22 mouse cellular contexts compared by ENCODE assay signal in genomic region chr7:129027116-129027515, GRCm38 (mm10).
DNase-seq lines count a peak whose midpoint lies in the region; ATAC-seq and TF ChIP-seq lines count a peak whose summit lies in the region.
"Had no signal": no experiment of that assay in that cellular context is flagged by ENCODE, and none has a peak within 500 bp of the region (broad histone marks: within the 10 kb centered on the region; RNA-seq: fewer than 3 reads in every experiment).

No protein-coding gene starts in this region.

- H3K4me3 ChIP-seq in embryonic facial prominence, embryonic 14.5 days (ENCODE audit: low read depth, low read length), result no peak overlapping the region
- H3K4me3 ChIP-seq in embryonic facial prominence, embryonic 10.5 days, result no peak overlapping the region
- H3K4me3 ChIP-seq in midbrain, embryonic 11.5 days (ENCODE audit: low read depth, low read length), result no peak overlapping the region
- H3K4me3 ChIP-seq in midbrain, embryonic 15.5 days, result no peak overlapping the region
- H3K4me3 ChIP-seq in stomach, postnatal 0 days (ENCODE audit: low read depth, low read length), result no peak overlapping the region
- H3K4me3 ChIP-seq: embryonic facial prominence, embryonic 12.5 days; embryonic facial prominence, embryonic 15.5 days; erythroblast, embryonic 14.5 days; forebrain, embryonic 10.5 days; forebrain, embryonic 12.5 days had no signal

- TF ChIP-seq CTCF in stomach, postnatal 0 days (IDR thresholded peaks at IDR 0.05; ENCODE audit: low read depth), result no peak

- no peak for ATAC-seq in embryonic facial prominence, embryonic 14.5 days (ENCODE audit: low read depth)
- no peak for ATAC-seq in midbrain, embryonic 11.5 days (ENCODE audit: low FRiP score)
- no peak for ATAC-seq in midbrain, embryonic 15.5 days (replicated peaks)
- peak; percentile 60; the same call in 1 of the 2 replicates for ATAC-seq in stomach, postnatal 0 days (ENCODE audit: low FRiP score, low TSS enrichment)
- ATAC-seq: forebrain, embryonic 14.5 days; forebrain, embryonic 16.5 days had no signal

- TF ChIP-seq EP300 in stomach, postnatal 0 days (optimal IDR thresholded peaks at IDR 0.05), result no peak

- no peaks in the 10 kb centered on the region for H3K36me3 ChIP-seq in embryonic facial prominence, embryonic 14.5 days (ENCODE audit: control insufficient read depth, insufficient read depth, low read length)
- H3K36me3 ChIP-seq in embryonic facial prominence, embryonic 10.5 days (replicated peaks), result no peaks in the 10 kb centered on the region
- no peaks in the 10 kb centered on the region for H3K36me3 ChIP-seq in midbrain, embryonic 11.5 days (ENCODE audit: control insufficient read depth, insufficient read depth, low read length)
- H3K36me3 ChIP-seq in midbrain, embryonic 15.5 days (replicated peaks), result no peaks in the 10 kb centered on the region
- H3K36me3 ChIP-seq in stomach, postnatal 0 days (ENCODE audit: control insufficient read depth, insufficient read depth, low read length), result no peaks in the 10 kb centered on the region
- H3K36me3 ChIP-seq: embryonic facial prominence, embryonic 12.5 days; embryonic facial prominence, embryonic 15.5 days; forebrain, embryonic 10.5 days; forebrain, embryonic 12.5 days had no signal

- no peak overlapping the region for H3K9ac ChIP-seq in embryonic facial prominence, embryonic 14.5 days (ENCODE audit: low read depth, low read length)
- no peak overlapping the region for H3K9ac ChIP-seq in midbrain, embryonic 11.5 days (ENCODE audit: low read length)
- no peak overlapping the region for H3K9ac ChIP-seq in midbrain, embryonic 15.5 days
- no peak overlapping the region for H3K9ac ChIP-seq in stomach, postnatal 0 days (ENCODE audit: low read length)
- H3K9ac ChIP-seq: embryonic facial prominence, embryonic 12.5 days; embryonic facial prominence, embryonic 15.5 days; forebrain, embryonic 12.5 days had no signal

- H3K4me1 ChIP-seq in embryonic facial prominence, embryonic 14.5 days (ENCODE audit: control insufficient read depth, insufficient read depth, low read length), result no peaks in the 10 kb centered on the region
- no peaks in the 10 kb centered on the region for H3K4me1 ChIP-seq in embryonic facial prominence, embryonic 10.5 days
- no peaks in the 10 kb centered on the region for H3K4me1 ChIP-seq in midbrain, embryonic 11.5 days (ENCODE audit: control insufficient read depth, insufficient read depth, low read length)
- H3K4me1 ChIP-seq in midbrain, embryonic 15.5 days, result no peaks in the 10 kb centered on the region
- H3K4me1 ChIP-seq in stomach, postnatal 0 days (replicated peaks; ENCODE audit: control insufficient read depth, insufficient read depth), result no peaks in the 10 kb centered on the region
- H3K4me1 ChIP-seq: embryonic facial prominence, embryonic 12.5 days; embryonic facial prominence, embryonic 15.5 days; forebrain, embryonic 10.5 days; forebrain, embryonic 12.5 days had no signal

- no peak overlapping the region for H3K27ac ChIP-seq in embryonic facial prominence, embryonic 14.5 days (replicated peaks; ENCODE audit: low read depth, low read length)
- H3K27ac ChIP-seq in embryonic facial prominence, embryonic 10.5 days (replicated peaks), result no peak overlapping the region
- no peak overlapping the region for H3K27ac ChIP-seq in midbrain, embryonic 11.5 days (ENCODE audit: low read depth, low read length)
- H3K27ac ChIP-seq in midbrain, embryonic 15.5 days, result no peak overlapping the region
- no peak overlapping the region for H3K27ac ChIP-seq in stomach, postnatal 0 days (replicated peaks)
- H3K27ac ChIP-seq: embryonic facial prominence, embryonic 12.5 days; embryonic facial prominence, embryonic 15.5 days; forebrain, embryonic 10.5 days; forebrain, embryonic 12.5 days had no signal

- H3K4me2 ChIP-seq in embryonic facial prominence, embryonic 14.5 days (ENCODE audit: low read depth, low read length), result no peak overlapping the region
- no peak overlapping the region for H3K4me2 ChIP-seq in midbrain, embryonic 11.5 days
- H3K4me2 ChIP-seq in midbrain, embryonic 15.5 days, result no peak overlapping the region
- H3K4me2 ChIP-seq in stomach, postnatal 0 days (replicated peaks; ENCODE audit: low read depth), result no peak overlapping the region
- H3K4me2 ChIP-seq: embryonic facial prominence, embryonic 12.5 days; embryonic facial prominence, embryonic 15.5 days; forebrain, embryonic 12.5 days had no signal

- 80% methylated on average over 2 of the region's 2 CpGs for WGBS in embryonic facial prominence, embryonic 14.5 days
- 79% methylated on average over 2 of the region's 2 CpGs for WGBS in embryonic facial prominence, embryonic 10.5 days
- WGBS in midbrain, embryonic 11.5 days, result 90% methylated on average over 2 of the region's 2 CpGs
- 91% methylated on average over 2 of the region's 2 CpGs for WGBS in midbrain, embryonic 15.5 days
- 37% methylated on average over 2 of the region's 2 CpGs for WGBS in stomach, postnatal 0 days

- H3K27me3 ChIP-seq in embryonic facial prominence, embryonic 14.5 days (replicated peaks; ENCODE audit: control insufficient read depth, insufficient read depth, low read length), result no peaks in the 10 kb centered on the region
- no peaks in the 10 kb centered on the region for H3K27me3 ChIP-seq in embryonic facial prominence, embryonic 10.5 days (replicated peaks; ENCODE audit: low read depth, poor library complexity, severe bottlenecking)
- H3K27me3 ChIP-seq in midbrain, embryonic 11.5 days (ENCODE audit: control insufficient read depth, insufficient read depth, low read length), result no peaks in the 10 kb centered on the region
- H3K27me3 ChIP-seq in midbrain, embryonic 15.5 days (replicated peaks), result no peaks in the 10 kb centered on the region
- no peaks in the 10 kb centered on the region for H3K27me3 ChIP-seq in stomach, postnatal 0 days (ENCODE audit: control insufficient read depth, insufficient read depth, low read length)
- H3K27me3 ChIP-seq: embryonic facial prominence, embryonic 12.5 days; embryonic facial prominence, embryonic 15.5 days; forebrain, embryonic 12.5 days had no signal

- H3K9me3 ChIP-seq in embryonic facial prominence, embryonic 14.5 days (ENCODE audit: control insufficient read depth, low read length), result no peaks in the 10 kb centered on the region
- no peaks in the 10 kb centered on the region for H3K9me3 ChIP-seq in embryonic facial prominence, embryonic 10.5 days
- H3K9me3 ChIP-seq in midbrain, embryonic 11.5 days (ENCODE audit: control insufficient read depth, low read length), result no peaks in the 10 kb centered on the region
- no peaks in the 10 kb centered on the region for H3K9me3 ChIP-seq in midbrain, embryonic 15.5 days
- no peaks in the 10 kb centered on the region for H3K9me3 ChIP-seq in stomach, postnatal 0 days (ENCODE audit: control insufficient read depth, low read length)
- H3K9me3 ChIP-seq: embryonic facial prominence, embryonic 12.5 days; embryonic facial prominence, embryonic 15.5 days; forebrain, embryonic 10.5 days; forebrain, embryonic 12.5 days had no signal

- peak; percentile 23 for DNase-seq in embryonic facial prominence, embryonic 14.5 days (ENCODE audit: low spot score)
- DNase-seq in embryonic facial prominence, embryonic 10.5 days (ENCODE audit: low spot score), result no peak
- DNase-seq in midbrain, embryonic 11.5 days (ENCODE audit: low spot score, missing footprints), result peak; percentile 47
- DNase-seq in stomach, postnatal 0 days (ENCODE audit: low spot score), result no peak
- DNase-seq in thymus, postnatal 25 days, result no peak
- DNase-seq: adrenal gland, adult 8-10 months; adrenal gland, postnatal 25 days; cerebellum, adult 11 months; cerebellum, adult 18-20 months; cerebellum, adult 8-10 months; cerebellum, adult 9-11 months; cerebellum, postnatal 14 days; cerebellum, postnatal 36 days; embryo, embryonic 11 days had no signal

Comparison
In these comparisons a context has a peak if more than half of its experiments do, and no peak if none do; other contexts are left out.
1. DNase-seq: peak in embryonic facial prominence, embryonic 14.5 days (single experiment) and midbrain, embryonic 11.5 days (single experiment); none in embryonic facial prominence, embryonic 10.5 days (single experiment), stomach, postnatal 0 days (single experiment) and thymus, postnatal 25 days (single experiment).